Mouse (Mus musculus) C2C12 (cell line): ENCODE data around the gene Isx.

Experiments used
- CEBPB ChIP-seq: IDR thresholded peaks from one replicate; pipeline ENCODE4 v1.6.1; 2011; ENCODE audit warnings: low read depth, mild to moderate bottlenecking, control low read depth, moderate library complexity
- CTCF ChIP-seq: IDR thresholded peaks from one replicate; pipeline ENCODE4 v1.5.1; 2011; ENCODE audit not compliant: control insufficient read depth, insufficient read depth, insufficient read length

- TF ChIP-seq CTCF = no peak
- TF ChIP-seq CEBPB = no peak
Measured at GRCm38 (mm10) chr8:74901765-74902164, 28.8 kb downstream of the Isx start.
